8 mouse cellular contexts compared by ENCODE assay signal in the genomic region with DNA sequence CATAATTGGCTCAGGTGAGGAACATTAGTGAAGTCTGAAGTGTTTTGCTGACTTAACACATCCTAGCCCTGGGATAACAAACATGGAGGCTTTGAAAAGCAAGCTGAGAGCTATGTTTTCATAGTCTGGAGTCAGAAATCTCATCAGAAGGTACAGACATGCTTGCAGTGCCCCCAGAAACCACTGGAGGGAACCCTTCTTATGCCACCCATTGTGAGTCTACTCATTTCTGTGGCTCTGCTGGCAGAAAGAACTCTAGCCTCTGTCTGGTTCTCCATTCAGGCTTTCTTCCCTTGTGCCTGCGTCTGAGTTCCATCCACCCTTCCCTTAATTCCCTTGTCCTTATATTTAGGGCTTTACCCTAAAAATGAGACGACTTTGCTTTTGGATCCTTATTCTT. TPM values are rescaled to one million over a fixed set of nuclear protein-coding genes. Genes with fewer than 3 reads are reported as not detected.
DNase-seq lines count a peak whose midpoint lies in the region; ATAC-seq and TF ChIP-seq lines count a peak whose summit lies in the region.
"Had no signal": no experiment of that assay in that cellular context is flagged by ENCODE, and none has a peak within 500 bp of the region (broad histone marks: within the 10 kb centered on the region; RNA-seq: fewer than 3 reads in every experiment).

No protein-coding gene starts in this region.

- DNase-seq in MEL (ENCODE audit: low read depth, low spot score), result peak; percentile 67
- peak; percentile 73 for DNase-seq in adrenal gland, postnatal 10 days
- DNase-seq in embryonic facial prominence, embryonic 10.5 days (ENCODE audit: low spot score), result peak; percentile 74
- DNase-seq in hindbrain, embryonic 11.5 days (ENCODE audit: low spot score), result peak; percentile 80
- peak; percentile 57 to 83 for DNase-seq in layer of hippocampus, postnatal 25 days (ENCODE audit: extremely low spot score in 1 of 2, low spot score in 1 of 2)

- peak; percentile 74; the same call in 1 of the 2 replicates for ATAC-seq in hindbrain, embryonic 11.5 days (ENCODE audit: low FRiP score)
- peak; percentile 87 for ATAC-seq in megakaryocyte progenitor cell, adult 5-6 weeks (replicated peaks; ENCODE audit: poor library complexity)

- H3K4me3 ChIP-seq in MEL (ENCODE audit: control insufficient read depth in 1 of 2, insufficient read depth in 1 of 2, low read depth in 2 of 2, low read length in 2 of 2), result no peak overlapping the region
- H3K4me3 ChIP-seq in embryonic facial prominence, embryonic 10.5 days, result no peak overlapping the region
- H3K4me3 ChIP-seq in hindbrain, embryonic 11.5 days (ENCODE audit: low read depth, low read length), result no peak overlapping the region
- H3K4me3 ChIP-seq in small intestine, adult 2 months (ENCODE audit: low read depth, low read length), result no peak overlapping the region
- H3K4me3 ChIP-seq: erythroblast, embryonic 14.5 days had no signal

- no peak for TF ChIP-seq EP300 in MEL (IDR thresholded peaks at IDR 0.05; ENCODE audit: low read depth in 1 of 2, low read length in 2 of 2)

- no peaks in the 10 kb centered on the region for H3K9me3 ChIP-seq in MEL (replicated peaks; ENCODE audit: insufficient read depth, low read length)
- H3K9me3 ChIP-seq in embryonic facial prominence, embryonic 10.5 days, result no peaks in the 10 kb centered on the region
- H3K9me3 ChIP-seq in hindbrain, embryonic 11.5 days (ENCODE audit: control insufficient read depth, low read length), result no peaks in the 10 kb centered on the region

- peak; percentile 58 to 75 (median 68) for TF ChIP-seq CTCF in MEL (IDR thresholded peaks at IDR 0.05 in 2 of 3, conservative IDR thresholded peaks at IDR 0.05 in 1 of 3; ENCODE audit: control insufficient read depth in 1 of 3, insufficient read depth in 1 of 3, low read depth in 2 of 3, low read length in 3 of 3, poor library complexity in 1 of 3, severe bottlenecking in 1 of 3)
- peak; percentile 34; the same call in 1 of the 2 replicates for TF ChIP-seq CTCF in small intestine, adult 2 months (IDR thresholded peaks at IDR 0.05; ENCODE audit: extremely low read depth, insufficient read length, insufficient replicate concordance, low read depth, low read length)

- no peaks in the 10 kb centered on the region for H3K36me3 ChIP-seq in MEL (ENCODE audit: control insufficient read depth in 1 of 2, insufficient read depth in 2 of 2, low read length in 2 of 2)
- H3K36me3 ChIP-seq in embryonic facial prominence, embryonic 10.5 days (replicated peaks), result no peaks in the 10 kb centered on the region
- H3K36me3 ChIP-seq in hindbrain, embryonic 11.5 days (ENCODE audit: control insufficient read depth, insufficient read depth, low read length), result no peaks in the 10 kb centered on the region
- H3K36me3 ChIP-seq in small intestine, adult 2 months (ENCODE audit: control insufficient read depth, insufficient read depth, low read length), result no peaks in the 10 kb centered on the region

- H3K27ac ChIP-seq in MEL (ENCODE audit: control insufficient read depth, low read depth, low read length), result no peak overlapping the region
- no peak overlapping the region for H3K27ac ChIP-seq in embryonic facial prominence, embryonic 10.5 days (replicated peaks)
- H3K27ac ChIP-seq in hindbrain, embryonic 11.5 days (ENCODE audit: low read depth, low read length), result no peak overlapping the region
- H3K27ac ChIP-seq in small intestine, adult 2 months (ENCODE audit: insufficient read depth, low read depth, low read length), result no peak overlapping the region

- H3K4me2 ChIP-seq in hindbrain, embryonic 11.5 days (replicated peaks; ENCODE audit: low read depth, low read length), result no peak overlapping the region

- TF ChIP-seq RAD21 in MEL (IDR thresholded peaks at IDR 0.05; ENCODE audit: low read depth, low read length), result peak; percentile 64

- no peak overlapping the region for H3K9ac ChIP-seq in MEL (ENCODE audit: control insufficient read depth, low read depth, low read length, poor library complexity, severe bottlenecking)
- no peak overlapping the region for H3K9ac ChIP-seq in hindbrain, embryonic 11.5 days (ENCODE audit: low read depth, low read length)

- TF ChIP-seq POLR2A in MEL (IDR thresholded peaks at IDR 0.05; ENCODE audit: control insufficient read depth in 1 of 2, insufficient read depth in 1 of 2, low read depth in 1 of 2, low read length in 2 of 2, poor library complexity in 1 of 2), result no peak
- no peak for TF ChIP-seq POLR2A in small intestine, adult 2 months (IDR thresholded peaks at IDR 0.05; ENCODE audit: low read depth, low read length)

- no peaks in the 10 kb centered on the region for H3K79me2 ChIP-seq in MEL (ENCODE audit: control insufficient read depth, insufficient read depth, low read length, poor library complexity)

- WGBS in embryonic facial prominence, embryonic 10.5 days, result 37% methylated on average over 2 of the region's 2 CpGs
- WGBS in hindbrain, embryonic 11.5 days, result 47% methylated on average over 2 of the region's 2 CpGs
- WGBS in small intestine, adult 2 months, result 33% methylated on average over 2 of the region's 2 CpGs

- H3K4me1 ChIP-seq in MEL (ENCODE audit: control insufficient read depth in 1 of 2, insufficient read depth in 2 of 2, low read length in 2 of 2), result no peaks in the 10 kb centered on the region
- H3K4me1 ChIP-seq in embryonic facial prominence, embryonic 10.5 days, result no peaks in the 10 kb centered on the region
- no peaks in the 10 kb centered on the region for H3K4me1 ChIP-seq in hindbrain, embryonic 11.5 days (replicated peaks; ENCODE audit: control insufficient read depth, insufficient read depth, low read length)
- no peaks in the 10 kb centered on the region for H3K4me1 ChIP-seq in small intestine, adult 2 months (ENCODE audit: control insufficient read depth, insufficient read depth, insufficient read length, low read length)

- H3K27me3 ChIP-seq in MEL (ENCODE audit: control insufficient read depth in 1 of 2, insufficient read depth in 2 of 2, low read length in 2 of 2), result no peaks in the 10 kb centered on the region; a peak in 1 of 4 replicates
- no peaks in the 10 kb centered on the region for H3K27me3 ChIP-seq in embryonic facial prominence, embryonic 10.5 days (replicated peaks; ENCODE audit: low read depth, poor library complexity, severe bottlenecking)
- no peaks in the 10 kb centered on the region for H3K27me3 ChIP-seq in hindbrain, embryonic 11.5 days (ENCODE audit: control insufficient read depth, insufficient read depth, low read length)
- no peaks in the 10 kb centered on the region for H3K27me3 ChIP-seq in small intestine, adult 2 months (ENCODE audit: control insufficient read depth, insufficient read depth, low read length)

TF ChIP-seq in MEL, 35 proteins besides CTCF, POLR2A, EP300 and RAD21:
- no peak for TF ChIP-seq NELFE (IDR thresholded peaks at IDR 0.05; ENCODE audit: low read depth, low read length)
- TF ChIP-seq POLR2AphosphoS5 (IDR thresholded peaks at IDR 0.05; ENCODE audit: borderline replicate concordance, low read depth, low read length), result no peak
- peak; percentile 58 for TF ChIP-seq ZC3H11A (IDR thresholded peaks at IDR 0.05; ENCODE audit: low read depth, low read length)
- peak; percentile 88 for TF ChIP-seq SMC3 (IDR thresholded peaks at IDR 0.05; ENCODE audit: low read depth, low read length)

RNA-seq across cellular contexts. Expression of a gene that starts 16.2 kb away (rescaled TPM):
- not detected in 2 replicates for total RNA-seq in MEL (2012; rRNA removed)
- polyA plus RNA-seq in MEL (2012; ENCODE audit: insufficient read depth in 1 of 2, insufficient read length in 2 of 2, low read depth in 1 of 2, low replicate concordance in 2 of 2, missing spikeins in 1 of 2), result not detected
- not detected for total RNA-seq in adrenal gland, postnatal 10 days (2021)
- polyA plus RNA-seq in embryonic facial prominence, embryonic 10.5 days (2016; fragmentation: Nextera tagmentation; extraction: Ambion mirVana), result 2.2 and 2.3 TPM in 2 replicates
- polyA plus RNA-seq in hindbrain, embryonic 11.5 days (2014; fragmentation: Nextera tagmentation; extraction: Ambion mirVana), result 0.20 and 0.43 TPM in 2 replicates
- not detected for total RNA-seq in layer of hippocampus, postnatal 25 days (2021)
- total RNA-seq in megakaryocyte progenitor cell, adult 5-6 weeks (2015), result not detected in 2 replicates
- not detected in 2 replicates for total RNA-seq in megakaryocyte progenitor cell, adult 5-6 weeks (2017)
- polyA plus RNA-seq in small intestine, adult 2 months (2012; rRNA removed), result not detected in 2 replicates
- polyA plus RNA-seq: erythroblast, embryonic 14.5 days had no signal
